Mouse (Mus musculus) spleen, adult 2 months (tissue): ENCODE data around the gene Mrgprh.

ENCODE experiments used
- CTCF ChIP-seq: fragments of 200-500 bp; IDR thresholded peaks from 2 replicates; pipeline ENCODE4 v1.5.1; 2011; ENCODE audit warnings: mild to moderate bottlenecking, inconsistent platforms; ENCODE audit not compliant: insufficient read depth, insufficient read length, insufficient replicate concordance; ENCODE audit errors: extremely low read depth
- POLR2A ChIP-seq: fragments of 200-500 bp; IDR thresholded peaks from 2 replicates; pipeline ENCODE4 v1.6.1; 2011; ENCODE audit warnings: low read depth, low read length, inconsistent platforms

- TF ChIP-seq CTCF (no peak), POLR2A (no peak)
Measured at GRCm38 (mm10) chr17:12916588-12917380, 41.0 kb downstream of the Mrgprh start.
